Mouse (Mus musculus) left cerebral cortex, postnatal 10 days (tissue): ENCODE data around the gene Prex1. TPM values are rescaled to one million over a fixed set of nuclear protein-coding genes. Genes with fewer than 3 reads are reported as not detected.

Experiments used
- DNase-seq, 2 experiments: peaks; one replicate each; pipeline ENCODE4 v3.0.0; 2021 to 2022; ENCODE audit warnings: low spot score in 2 of 2, mixed read lengths in 1 of 2; ENCODE audit errors: extremely low spot score in 1 of 2
- intact Hi-C: fragments of 180-260 bp; cut with DNase I; formaldehyde crosslinking; loops from one replicate; pipeline ENCODE4 v1.15.1; 2025
- total RNA-seq, 2 experiments: library from RNA; stranded (reverse); gene quantifications; 2 replicates each; pipeline ENCODE4 v1.2.3; 2021

Gene Prex1
- total RNA-seq, 2 experiments from 2014 or later, result 90.8 to 102 TPM

DNA sequence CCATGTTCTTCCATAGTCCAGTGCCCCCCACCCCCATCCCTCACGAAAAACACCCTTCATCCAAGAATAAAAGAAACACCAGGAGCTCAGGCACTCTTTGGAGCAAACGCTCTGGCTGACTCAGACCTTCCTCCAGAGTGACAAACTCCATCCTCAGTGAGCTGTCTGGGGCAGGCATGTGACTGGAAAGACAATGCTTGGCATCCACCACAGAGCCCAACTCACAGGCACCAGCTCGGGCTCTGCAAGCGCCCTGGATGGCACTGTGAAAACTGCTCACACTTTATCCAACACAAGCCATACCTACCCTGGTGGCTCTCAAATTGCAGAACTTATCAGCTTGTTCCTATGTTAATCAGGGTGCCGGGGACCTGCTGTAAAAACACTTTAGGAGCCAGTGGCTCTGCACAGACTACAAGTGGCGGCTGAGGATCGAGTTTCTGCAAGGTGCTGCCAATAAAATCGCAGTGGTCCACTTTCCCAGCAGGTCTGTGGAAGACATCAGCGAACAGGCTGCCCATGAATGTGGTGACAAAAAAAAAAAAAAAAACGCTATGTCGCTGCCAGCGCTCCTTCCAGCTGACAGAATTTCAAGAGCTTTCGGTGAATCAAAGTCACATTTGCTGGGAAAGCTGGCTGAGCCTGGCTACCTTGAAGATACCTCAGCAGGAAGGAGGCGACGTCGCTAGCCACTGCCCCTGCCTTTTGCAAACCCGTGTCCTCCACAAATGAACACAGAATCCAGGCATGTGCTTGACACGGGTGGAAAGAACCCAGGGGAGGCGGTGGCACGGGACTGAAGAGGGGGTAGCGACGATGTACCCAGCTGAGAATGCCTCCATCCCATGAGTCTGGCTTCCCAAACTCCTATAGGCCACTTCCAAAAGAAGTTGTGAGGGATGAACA is 45.6 kb downstream of the Prex1 start:
- intact Hi-C loops, result no loop called here

DNA sequence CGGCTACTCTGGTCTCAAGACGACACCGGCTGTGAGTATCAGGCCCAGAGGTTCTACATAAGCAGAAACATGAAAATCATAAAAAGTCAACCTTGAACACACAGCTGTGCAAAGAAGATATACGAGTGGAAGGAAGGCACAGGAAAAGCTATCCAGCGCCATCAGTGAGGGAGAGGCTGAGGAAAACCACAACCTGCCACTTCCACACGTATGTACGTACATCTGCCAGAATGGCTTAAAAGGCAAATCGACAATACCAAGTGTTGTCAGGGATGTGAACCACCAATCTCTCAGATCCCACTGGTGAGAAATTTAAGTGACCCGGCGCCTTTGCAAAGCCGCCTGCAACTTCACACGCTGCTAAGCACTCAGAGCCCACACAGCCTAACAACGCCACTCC is 47.5 kb downstream of the Prex1 start:
- DNase-seq, result no peak
- intact Hi-C loops, result no loop called here

More for the DNA sequence above, 45.6 kb downstream of the Prex1 start:
- no peak for DNase-seq

DNA sequence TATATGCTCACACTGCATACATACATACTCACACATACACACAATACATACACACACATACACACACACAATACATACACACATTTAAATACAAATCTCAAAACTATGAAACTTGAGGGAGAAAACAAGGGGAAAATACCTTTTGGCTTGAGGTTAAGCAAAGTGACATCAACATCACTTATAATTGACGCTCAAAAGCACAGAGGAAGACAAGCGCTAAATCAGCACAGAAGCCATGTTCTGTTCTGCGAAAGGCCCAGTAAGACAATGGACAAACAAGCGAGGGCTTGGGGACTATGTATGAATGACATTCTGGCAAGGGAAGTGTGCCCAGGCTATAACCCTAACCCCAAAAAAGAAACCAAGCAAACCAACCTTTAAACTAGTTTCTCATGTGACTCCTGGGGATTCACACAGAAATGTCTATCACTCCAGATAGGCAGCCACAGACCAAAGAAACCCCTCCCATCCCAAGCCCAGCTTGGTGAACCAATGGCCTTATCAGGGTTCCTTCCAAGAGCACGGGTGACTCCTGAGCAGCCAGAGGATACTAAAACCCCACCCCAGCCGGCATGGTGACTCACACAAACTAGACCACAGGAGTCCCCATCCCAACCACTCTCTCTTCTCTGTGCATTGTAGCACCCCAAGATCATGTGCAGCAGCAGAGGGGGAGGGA is 48.2 kb downstream of the Prex1 start:
- intact Hi-C loops, result no loop called here

DNA sequence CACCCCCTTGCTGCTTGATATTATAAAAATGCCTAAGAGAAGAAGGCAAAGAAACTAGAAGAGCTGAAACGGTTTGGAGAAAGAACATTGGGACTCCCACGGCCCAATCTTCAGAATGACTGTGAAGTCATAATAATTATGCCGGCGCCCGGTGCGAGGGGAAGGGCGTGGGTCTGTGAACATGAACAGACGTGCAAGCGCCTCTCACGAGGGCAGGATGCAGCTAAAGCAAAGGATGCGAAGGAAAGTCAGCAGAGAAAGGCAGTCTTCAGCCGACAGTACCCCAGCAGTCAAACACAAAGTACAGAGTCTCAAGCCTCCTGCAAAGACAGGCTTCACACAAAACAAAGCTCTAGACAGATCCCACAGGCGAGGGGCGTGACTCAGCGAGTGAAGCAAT is 49.1 kb downstream of the Prex1 start:
- no peak for DNase-seq
- intact Hi-C loops, result no loop called here

More for the DNA sequence above, 48.2 kb downstream of the Prex1 start:
- peak in 1 of 2 experiments; percentile 16 for DNase-seq

DNA sequence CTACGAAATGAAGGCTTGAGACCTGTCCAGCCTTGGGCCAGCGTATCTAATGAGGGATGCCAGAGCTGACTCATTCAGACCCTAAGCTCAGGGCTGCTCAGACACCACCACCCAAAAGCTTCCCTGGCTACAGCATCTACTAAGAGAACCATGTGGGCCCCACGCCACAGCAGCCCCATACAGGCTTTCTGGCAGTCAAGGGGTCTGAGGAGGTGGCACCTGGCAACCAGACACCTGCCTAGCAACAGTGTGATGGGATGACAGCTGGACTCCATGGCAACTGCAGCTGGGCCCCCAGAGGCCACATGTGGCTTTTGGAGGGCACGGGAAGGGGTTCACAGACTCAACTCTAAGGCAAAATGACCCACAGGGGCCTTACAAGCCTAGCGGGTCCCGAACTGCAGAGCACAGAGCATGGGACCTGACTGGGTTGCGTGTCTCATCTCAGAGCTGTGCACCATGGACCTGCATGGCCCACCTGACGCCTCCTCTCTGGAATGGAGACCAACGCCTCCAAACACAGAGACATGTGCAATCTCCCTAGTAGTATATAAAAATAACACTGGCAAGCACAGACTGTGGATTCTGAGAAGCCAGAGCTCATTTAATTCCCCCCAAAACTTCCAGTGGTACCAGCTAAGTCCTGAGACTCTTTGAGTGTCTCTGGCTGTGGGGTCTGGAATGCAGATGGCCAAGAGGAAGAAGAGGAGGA is 50.2 kb downstream of the Prex1 start:
- DNase-seq, result peak in 1 of 2 experiments; percentile 49
- intact Hi-C loops, result no loop called here

DNA sequence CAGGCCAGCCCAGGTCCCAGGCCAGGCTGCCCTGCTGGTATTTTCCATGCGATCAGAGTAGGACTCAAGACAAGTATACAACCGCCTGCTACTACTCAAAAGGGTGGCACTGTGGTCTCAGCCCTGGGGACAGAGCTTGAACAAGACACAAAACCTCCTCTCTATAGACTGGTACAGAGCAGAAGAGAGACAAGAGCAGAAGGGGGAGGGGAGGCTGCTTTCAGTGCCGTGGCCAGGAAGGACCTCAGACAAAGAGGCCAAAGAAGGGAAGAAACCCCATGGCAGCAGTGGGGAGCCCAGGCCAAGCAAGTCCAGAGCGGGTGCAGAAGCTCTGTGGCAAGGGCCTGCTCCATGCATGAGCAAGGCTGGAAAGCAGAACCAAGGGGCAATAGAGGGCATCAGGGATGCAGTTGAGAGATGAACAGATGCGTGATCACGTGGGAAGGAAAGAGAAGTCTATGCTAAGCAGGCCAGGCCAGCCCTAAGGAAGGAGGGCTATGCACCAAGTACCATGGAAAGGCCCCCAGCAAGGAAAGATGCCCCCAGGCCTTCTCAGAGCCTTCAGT is 51.0 kb downstream of the Prex1 start:
- DNase-seq, result peak in 1 of 2 experiments; percentile 16
- intact Hi-C loops, result no loop called here

DNA sequence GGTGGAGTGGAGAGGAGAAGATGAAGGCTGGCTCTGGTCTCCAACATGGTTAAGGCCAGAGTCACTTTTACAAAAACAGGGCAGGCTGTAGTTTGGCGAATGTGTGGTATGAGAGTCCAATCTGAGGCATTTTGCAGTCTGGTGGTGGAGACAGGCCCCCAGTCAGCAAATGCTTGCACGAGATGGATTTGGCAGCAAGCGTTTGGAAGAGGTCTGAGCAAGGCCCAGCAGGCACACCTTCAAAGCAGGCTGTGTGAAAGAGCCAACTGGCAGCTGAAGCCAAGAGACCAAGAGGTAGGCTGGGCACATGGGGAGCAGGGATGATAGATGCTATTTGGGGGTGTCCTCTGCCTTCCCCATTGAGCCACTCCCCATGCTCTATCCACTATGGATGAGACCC is 51.7 kb downstream of the Prex1 start:
- intact Hi-C loops, result no loop called here
- DNase-seq, result no peak

DNA sequence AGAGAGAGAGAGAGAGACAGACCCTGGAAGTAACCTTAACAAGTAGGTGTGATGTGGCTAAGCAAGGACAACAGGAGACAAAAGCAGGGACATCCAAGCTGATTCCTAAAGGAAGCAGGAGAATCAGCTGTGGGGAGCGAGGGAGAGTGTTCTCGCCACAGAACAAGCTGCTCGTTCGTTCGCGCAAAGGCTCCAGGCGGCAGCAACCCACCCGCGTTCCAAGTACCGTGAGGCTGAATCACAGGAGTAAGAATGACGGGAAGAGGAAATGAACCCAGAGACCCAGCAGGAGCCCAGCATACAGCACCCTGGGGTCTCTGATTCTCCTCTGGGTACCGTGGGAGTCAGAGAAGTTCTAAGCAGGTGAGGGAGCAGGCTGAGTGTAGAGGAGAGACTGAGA is 52.1 kb downstream of the Prex1 start:
- intact Hi-C loops, result no loop called here
- DNase-seq, result no peak

DNA sequence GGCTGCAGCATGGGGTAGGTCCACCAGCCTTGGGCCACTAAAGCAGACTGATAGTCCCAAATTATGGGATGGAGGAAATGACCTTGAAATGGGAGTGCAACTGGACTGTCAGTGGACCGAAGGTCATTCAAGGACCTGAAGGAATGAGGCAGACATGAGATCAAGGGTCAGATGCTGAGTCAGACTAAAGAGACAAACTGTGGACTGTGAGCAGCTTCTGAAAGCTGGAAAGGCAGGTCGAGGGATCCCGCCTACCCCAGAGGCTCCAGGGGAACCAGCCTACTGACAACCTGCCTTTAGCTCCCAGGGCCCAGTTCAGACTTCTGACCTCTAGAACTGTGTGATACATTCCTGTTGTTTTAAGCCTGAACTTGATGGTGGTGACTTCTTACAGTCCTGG is 55.3 kb downstream of the Prex1 start:
- no peak for DNase-seq
- intact Hi-C loops, result no loop called here

DNA sequence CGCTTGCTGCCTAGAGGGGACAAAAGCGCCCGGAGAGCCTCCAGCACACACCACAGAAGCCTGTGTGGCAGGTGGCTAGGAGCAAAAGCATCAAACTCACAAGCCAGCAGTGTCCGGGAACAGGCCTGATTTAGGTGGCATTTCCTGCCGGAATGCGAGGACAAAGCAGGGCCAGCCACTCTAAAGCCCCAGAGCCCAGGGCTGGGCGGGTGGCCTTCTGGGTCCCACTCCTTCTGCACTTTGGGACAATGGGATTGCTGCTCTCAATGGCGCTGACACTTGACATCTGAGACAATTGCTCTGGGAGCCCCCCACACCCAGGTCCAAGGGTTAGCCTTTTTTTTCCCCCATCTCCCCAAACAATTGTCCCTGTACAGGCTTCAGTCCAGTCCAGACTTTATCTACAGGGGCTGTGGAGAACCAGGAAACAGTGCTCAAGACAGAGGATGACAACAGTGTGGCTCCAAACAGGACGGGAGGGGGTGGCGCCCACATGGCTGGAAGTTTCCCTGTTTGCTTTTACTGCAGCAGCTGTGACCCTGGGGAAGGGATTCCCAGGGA is 56.1 kb downstream of the Prex1 start:
- DNase-seq, result no peak
- intact Hi-C loops, result no loop called here

DNA sequence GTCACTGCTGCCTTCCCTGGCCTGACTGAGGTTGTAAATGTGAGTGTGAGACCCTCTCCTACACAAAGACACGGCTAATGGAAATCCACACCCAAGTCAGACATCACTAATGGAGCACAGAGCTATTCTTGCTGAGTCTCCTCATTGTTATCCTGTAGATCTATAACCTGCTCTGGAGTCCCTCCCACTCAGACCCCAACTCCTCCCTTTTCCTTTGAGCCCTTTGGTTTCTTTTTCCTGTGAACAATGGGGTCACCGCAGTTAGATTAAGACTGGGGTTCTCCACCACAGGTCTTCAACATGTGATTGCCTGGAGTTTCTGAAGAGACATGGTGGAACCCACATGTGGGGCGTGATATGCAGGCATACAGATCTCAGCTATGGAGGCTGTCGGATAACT is 57.0 kb downstream of the Prex1 start:
- peak in 1 of 2 experiments; percentile 16 for DNase-seq
- intact Hi-C loops, result no loop called here

DNA sequence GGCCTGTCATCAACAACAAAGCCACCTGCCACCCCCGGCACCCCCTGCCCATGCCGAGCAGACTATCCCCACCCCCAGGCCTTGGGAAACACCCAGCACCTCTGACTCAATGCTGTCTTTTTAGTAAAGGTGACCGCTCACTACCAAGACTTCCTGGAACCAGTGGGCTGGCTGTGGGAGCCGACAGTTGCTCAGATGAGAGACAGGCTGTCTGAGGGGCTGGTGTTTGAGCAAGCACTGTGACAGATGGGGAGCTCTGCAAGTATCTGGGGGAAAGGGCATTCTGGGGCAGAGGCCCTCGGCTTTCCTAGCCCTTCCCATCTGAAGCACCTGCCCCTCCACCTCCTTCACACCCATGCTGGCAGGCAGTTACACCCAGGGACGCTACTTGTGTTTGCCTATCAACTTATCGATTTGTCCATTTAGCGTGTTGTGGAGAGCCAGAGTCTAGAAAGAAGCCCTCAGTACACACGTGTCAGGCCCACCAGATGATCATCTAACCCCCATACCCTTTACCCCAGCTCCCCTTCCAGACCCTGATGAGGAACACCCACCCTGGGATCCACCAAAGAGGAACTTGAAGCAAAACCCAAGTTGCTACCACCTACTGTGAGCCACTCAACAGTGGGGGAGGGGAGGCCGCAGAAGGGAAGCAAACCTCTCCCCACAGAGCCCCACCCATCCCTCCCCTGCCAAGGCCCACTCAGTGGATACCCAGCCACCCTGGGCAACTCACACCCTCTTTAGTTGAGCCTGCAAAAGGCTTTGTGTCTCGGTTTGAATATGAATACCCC is 57.7 kb downstream of the Prex1 start:
- intact Hi-C loops, result no loop called here
- DNase-seq, result peak in 1 of 2 experiments; percentile 55

DNA sequence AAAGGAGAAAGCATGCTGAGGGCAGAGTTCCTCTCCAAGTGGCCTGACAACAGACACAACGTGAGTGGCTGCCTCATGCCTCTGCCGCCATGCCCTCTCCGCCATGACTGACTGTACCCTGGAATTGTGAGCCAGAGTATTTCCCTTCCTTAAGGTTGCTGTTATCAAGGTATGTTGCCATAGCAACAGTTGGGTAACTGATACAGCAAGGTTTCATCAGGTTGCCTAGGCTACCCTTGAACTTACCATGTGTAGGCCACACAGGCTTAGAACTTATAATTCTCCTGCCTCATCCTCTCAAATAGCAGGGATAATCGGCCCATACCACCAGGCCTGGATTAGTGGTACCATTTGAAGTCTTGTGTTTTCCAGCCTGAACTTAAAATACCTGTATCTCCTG is 58.3 kb downstream of the Prex1 start:
- intact Hi-C loops, result no loop called here
- DNase-seq, result peak in 1 of 2 experiments; percentile 8

DNA sequence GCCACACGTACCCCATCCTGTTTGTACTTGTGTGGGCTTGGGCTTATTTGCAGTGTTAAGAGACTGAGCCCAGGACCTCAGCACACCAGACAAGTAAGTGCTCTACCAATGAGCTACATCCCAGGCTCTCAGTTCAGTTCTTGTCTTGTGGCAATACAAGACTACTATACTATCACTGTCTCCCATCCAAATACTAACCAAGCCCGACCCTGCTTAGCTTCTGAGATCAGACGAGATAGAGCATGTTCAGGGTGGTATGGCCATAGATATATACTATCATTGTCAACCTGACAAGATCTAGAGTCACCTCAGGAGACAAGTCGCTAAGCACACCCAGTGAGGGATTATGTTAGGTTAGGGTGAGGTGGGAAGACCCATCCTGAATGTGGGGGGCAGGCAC is 58.8 kb downstream of the Prex1 start:
- no peak for DNase-seq
- intact Hi-C loops, result no loop called here

DNA sequence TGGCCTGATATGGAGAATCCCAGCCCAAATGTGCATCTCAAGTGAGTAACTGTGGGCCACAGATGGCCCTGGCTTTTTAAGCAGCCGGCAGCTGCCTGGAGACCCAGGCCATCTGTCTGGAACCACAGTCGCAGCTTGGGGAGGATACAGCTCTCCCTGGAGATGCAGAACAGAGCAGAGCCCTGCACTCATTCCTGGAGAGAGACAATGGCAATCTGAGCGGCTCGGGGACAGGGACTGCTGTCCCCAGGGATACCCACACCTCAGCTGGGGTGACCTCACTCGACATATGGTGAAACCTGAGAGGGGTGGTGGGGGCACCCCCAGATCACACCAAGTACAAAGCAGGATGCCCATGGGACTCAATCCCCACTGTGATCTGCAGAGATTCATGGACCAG is 60.1 kb downstream of the Prex1 start:
- intact Hi-C loops, result no loop called here
- peak in 1 of 2 experiments; percentile 40 for DNase-seq

DNA sequence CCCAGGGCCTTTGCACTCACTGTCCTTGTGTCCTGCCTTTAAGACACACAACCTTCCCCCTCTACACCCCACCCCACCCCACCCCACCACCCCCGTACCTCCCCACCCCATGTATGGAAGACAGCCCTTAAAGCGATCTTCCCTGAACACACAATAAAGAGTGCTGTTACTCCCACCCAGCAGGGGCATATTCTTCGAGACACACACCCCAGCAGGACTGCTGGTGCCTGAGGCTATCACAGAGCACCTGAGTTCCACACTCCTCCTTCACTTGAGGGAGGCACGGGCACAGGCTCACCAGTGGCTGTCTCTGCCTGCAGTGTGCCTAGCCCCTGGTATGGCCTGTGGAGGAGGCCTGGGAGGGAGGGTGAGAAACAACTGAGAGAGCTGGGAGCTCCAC is 61.0 kb downstream of the Prex1 start:
- DNase-seq, result peak in 1 of 2 experiments; percentile 18
- intact Hi-C loops, result no loop called here

DNA sequence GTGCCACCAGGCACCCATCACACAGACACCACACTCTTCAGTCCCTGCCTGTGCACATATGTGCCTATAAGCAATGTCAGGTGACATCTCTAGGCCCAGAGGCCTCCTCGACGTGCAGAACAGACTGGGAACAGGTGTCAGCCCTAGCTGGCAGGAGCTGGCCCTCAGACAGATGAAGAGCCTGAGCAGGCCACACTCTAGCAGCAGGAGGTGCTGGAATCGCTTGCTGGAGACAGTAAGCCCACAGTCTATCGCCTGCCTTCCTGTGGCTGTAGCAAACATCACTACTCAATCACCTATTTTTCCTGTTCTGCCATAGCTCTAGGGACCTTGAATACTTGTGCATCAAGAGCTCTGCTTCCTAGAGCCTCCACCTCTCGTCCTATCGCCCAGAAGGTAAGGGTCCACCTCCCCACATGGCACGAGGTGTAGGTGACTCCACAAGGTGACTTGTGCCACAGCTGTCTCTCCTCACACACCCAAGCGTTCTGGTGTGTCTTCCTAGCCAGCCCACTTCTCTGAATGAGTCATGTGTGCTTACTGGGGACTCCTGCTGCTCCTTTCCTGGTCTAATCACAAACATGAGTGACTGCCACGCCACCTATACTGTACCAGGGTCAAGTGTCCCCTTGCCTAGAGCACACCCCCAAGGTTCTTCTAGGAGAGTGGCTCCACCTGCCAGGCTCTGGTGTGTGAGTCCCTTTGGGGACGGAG is 62.2 kb downstream of the Prex1 start:
- intact Hi-C loops, result no loop called here
- DNase-seq, result no peak

DNA sequence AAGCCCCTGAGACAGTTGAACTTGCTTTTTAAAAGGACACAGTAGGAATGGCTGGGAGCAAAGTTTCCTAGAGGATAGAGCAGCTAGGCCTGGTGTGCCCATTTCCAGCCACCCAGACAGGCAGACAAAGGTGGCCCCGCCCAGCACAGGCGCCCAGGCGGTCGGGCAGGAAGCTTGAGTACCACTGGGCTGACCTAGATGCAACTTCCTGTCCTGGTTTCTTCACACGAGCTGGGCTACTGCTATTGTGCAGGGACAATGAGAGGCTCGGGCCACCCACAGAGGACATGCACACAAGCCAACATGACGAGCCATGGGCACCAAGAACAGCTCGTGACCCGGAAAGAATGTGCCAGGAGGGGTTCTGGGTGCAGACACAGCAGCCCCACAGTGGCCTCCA is 63.2 kb downstream of the Prex1 start:
- DNase-seq, result peak in 1 of 2 experiments; percentile 84
- intact Hi-C loops, result no loop called here
